ENCODE assay signal across 8 mouse cellular contexts in the genomic region with DNA sequence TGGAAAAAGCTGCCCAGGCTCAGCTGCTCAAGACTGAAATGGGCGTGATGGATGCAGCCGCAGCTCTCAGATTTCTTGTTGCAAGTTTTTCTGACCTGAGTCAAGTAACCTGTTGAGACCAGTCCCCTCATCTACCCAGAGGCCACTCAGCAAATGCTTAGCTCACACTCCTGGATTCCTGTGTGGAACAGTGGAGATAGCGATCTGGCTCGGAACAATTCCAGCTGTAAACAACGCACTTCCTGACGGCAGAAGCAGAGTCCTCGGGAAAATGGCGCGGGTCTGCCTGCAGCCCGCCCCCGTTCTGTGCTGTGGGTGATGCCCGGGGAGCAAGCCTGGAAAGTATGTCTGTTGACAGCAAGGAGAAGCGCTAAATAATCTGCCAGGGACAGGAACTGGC.
DNase-seq lines count a peak whose midpoint lies in the region; ATAC-seq and TF ChIP-seq lines count a peak whose summit lies in the region.

No protein-coding gene starts in this region.

- H3K9ac ChIP-seq in lung, embryonic 14.5 days: peak overlapping the region; percentile 52
- H3K9ac ChIP-seq in stomach, embryonic 14.5 days (replicated peaks; ENCODE audit: low read depth, low read length): no peak overlapping the region

- peak overlapping the region; percentile 25; the same call in 1 of the 2 replicates for H3K4me3 ChIP-seq in lung, embryonic 14.5 days (ENCODE audit: low read depth, low read length)
- peak overlapping the region; percentile 8; the same call in 1 of the 2 replicates for H3K4me3 ChIP-seq in stomach, embryonic 14.5 days (ENCODE audit: low read depth, low read length)

- H3K36me3 ChIP-seq in lung, embryonic 14.5 days (ENCODE audit: insufficient read depth): no peaks in the 10 kb centered on the region
- no peaks in the 10 kb centered on the region for H3K36me3 ChIP-seq in stomach, embryonic 14.5 days (ENCODE audit: control insufficient read depth, insufficient read depth, low read length)

- peak; percentile 52 for ATAC-seq in lung, embryonic 14.5 days (ENCODE audit: insufficient read depth)
- ATAC-seq in stomach, embryonic 14.5 days (ENCODE audit: insufficient number of reproducible peaks, insufficient read depth, low FRiP score, low read depth): peak; percentile 40; the same call in 1 of the 2 replicates

- H3K27ac ChIP-seq in lung, embryonic 14.5 days (ENCODE audit: low read depth): peak overlapping the region; percentile 92
- H3K27ac ChIP-seq in stomach, embryonic 14.5 days (ENCODE audit: low read length): peak overlapping the region; percentile 78

- peak overlapping the region; percentile 62 for H3K4me2 ChIP-seq in lung, embryonic 14.5 days
- H3K4me2 ChIP-seq in stomach, embryonic 14.5 days (replicated peaks; ENCODE audit: low read depth, low read length): peak overlapping the region; percentile 38

- H3K4me1 ChIP-seq in lung, embryonic 14.5 days (ENCODE audit: insufficient read depth): peaks cover 14% of the 10 kb centered on the region
- peaks cover 13% of the 10 kb centered on the region for H3K4me1 ChIP-seq in stomach, embryonic 14.5 days (ENCODE audit: control insufficient read depth, insufficient read depth, low read length)

- H3K27me3 ChIP-seq in lung, embryonic 14.5 days (ENCODE audit: insufficient read depth, low read length): no peaks in the 10 kb centered on the region
- no peaks in the 10 kb centered on the region for H3K27me3 ChIP-seq in stomach, embryonic 14.5 days (ENCODE audit: control insufficient read depth, insufficient read depth, low read length)

- no peaks in the 10 kb centered on the region for H3K9me3 ChIP-seq in lung, embryonic 14.5 days (ENCODE audit: low read depth, low read length)
- no peaks in the 10 kb centered on the region for H3K9me3 ChIP-seq in stomach, embryonic 14.5 days (ENCODE audit: control insufficient read depth, low read depth, low read length)

- TF ChIP-seq CTCF in lung, embryonic 14.5 days (IDR thresholded peaks at IDR 0.05; ENCODE audit: low read depth): no peak

- DNase-seq in urinary bladder, adult 2 months (ENCODE audit: low spot score): peak; percentile 48
- no peak for DNase-seq in urinary bladder, postnatal 10 days (ENCODE audit: low spot score)
- peak; percentile 76 for DNase-seq in heart, adult 18-20 months
- peak; percentile 69 for DNase-seq in kidney, adult 11 months
- peak; percentile 83 for DNase-seq in lung, embryonic 14.5 days
- no peak for DNase-seq in layer of hippocampus, postnatal 36 days
- DNase-seq in cerebellum, postnatal 25 days: no peak

- WGBS in lung, embryonic 14.5 days: 4% methylated on average over 13 of the region's 13 CpGs
- 5% methylated on average over 13 of the region's 13 CpGs for WGBS in stomach, embryonic 14.5 days

Comparison
In these comparisons a context has a peak if more than half of its experiments do, and no peak if none do; other contexts are left out.
1. DNase-seq: peak in urinary bladder, adult 2 months (single experiment), heart, adult 18-20 months (2 of 2), kidney, adult 11 months (single experiment) and lung, embryonic 14.5 days (single experiment); none in urinary bladder, postnatal 10 days (single experiment), layer of hippocampus, postnatal 36 days (0 of 2) and cerebellum, postnatal 25 days (0 of 2).